Mouse (Mus musculus) cerebellum, adult 2 months (tissue): Measurements from ENCODE around the gene Zeb2. TPM values are rescaled to one million over a fixed set of nuclear protein-coding genes. Genes with fewer than 3 reads are reported as not detected.
"Not testable (repeated sequence)": the region's sequence is repeated elsewhere in the genome, so short reads cannot be mapped to it uniquely, and the experiment has no call there.

Source experiments
- DNase-seq, 2 experiments: peaks; one replicate each; pipeline ENCODE4 v3.0.0; 2021
- H3K27ac ChIP-seq: fragments of 200-500 bp; 2 replicates; pipeline ENCODE4 v1.5.1; 2012; ENCODE audit warnings: low read length, control low read depth, inconsistent platforms; ENCODE audit not compliant: insufficient read depth
- H3K27me3 ChIP-seq: fragments of 200-500 bp; 2 replicates; pipeline ENCODE4 v1.6.1; 2012; ENCODE audit warnings: inconsistent platforms, mild to moderate bottlenecking, low read length, moderate library complexity; ENCODE audit not compliant: control insufficient read depth, insufficient read depth
- H3K4me1 ChIP-seq: fragments of 200-500 bp; 2 replicates; pipeline ENCODE4 v1.6.1; 2011; ENCODE audit warnings: low read length; ENCODE audit not compliant: control insufficient read depth, insufficient read depth
- H3K4me3 ChIP-seq: fragments of 200-500 bp; replicated peaks from 2 replicates; pipeline ENCODE3; 2011; ENCODE audit warnings: mild to moderate bottlenecking, low read depth, low read length, control low read depth; ENCODE audit not compliant: insufficient read depth
- CTCF ChIP-seq: fragments of 200-500 bp; IDR thresholded peaks from 2 replicates; pipeline ENCODE4 v1.5.1; 2011; ENCODE audit warnings: low read depth, mild to moderate bottlenecking, control low read depth, low read length, moderate library complexity, borderline replicate concordance; ENCODE audit not compliant: insufficient read depth
- POLR2A ChIP-seq: fragments of 200-500 bp; IDR thresholded peaks from 2 replicates; pipeline ENCODE4 v1.6.1; 2011; ENCODE audit warnings: low read length, control low read depth, borderline replicate concordance; ENCODE audit not compliant: insufficient read depth
- WGBS: fragments of 180-500 bp; shearing (Covaris S2); methylation state at CpG from one replicate; pipeline ENCODE4 v1.1.7; 2018; 5-methylcytosine and 5-hydroxymethylcytosine counted together
- polyA plus RNA-seq: library from polyadenylated mRNA; depleted of rRNA; stranded (reverse); fragments of >200 nt; gene quantifications from 2 replicates; pipeline ENCODE4 v1.2.3, GENCODE M21; 2012

Gene Zeb2
- polyA plus RNA-seq, 1 experiment: 40.5 TPM

- WGBS: 3% methylated on average over 23 of the region's 23 CpGs
- DNase-seq: peak; percentile 25 to 27
- no peak for TF ChIP-seq CTCF
- no peak for TF ChIP-seq POLR2A
Observed at GRCm38 (mm10) chr2:45115720-45116495, 1.3 kb downstream of the Zeb2 start.

GRCm38 (mm10) chr2:45115211-45115610 is 2.0 kb downstream of the Zeb2 start:
- peaks cover 13% of the 10 kb centered on the region; the same call in 1 of the 2 replicates for H3K27me3 ChIP-seq
- 0 out of 2 replicates have a peak, but pooled peaks cover 2% of the 10 kb centered on the region for H3K4me1 ChIP-seq
- 0 out of 2 replicates have a peak overlapping the region, but pooled peaks have one; percentile 47 for H3K27ac ChIP-seq
- DNase-seq: no peak
- H3K4me3 ChIP-seq: no peak overlapping the region
- no peak for TF ChIP-seq POLR2A
- no peak for TF ChIP-seq CTCF
- WGBS: 24% methylated on average over 6 of the region's 6 CpGs

More at GRCm38 (mm10) chr2:45115720-45116495, 1.3 kb downstream of the Zeb2 start:
- 0 out of 2 replicates have a peak, but pooled peaks cover 2% of the 10 kb centered on the region for H3K4me1 ChIP-seq
- peaks cover 11% of the 10 kb centered on the region; the same call in 1 of the 2 replicates for H3K27me3 ChIP-seq
- peak overlapping the region; percentile 69; the same call in 1 of the 2 replicates for H3K27ac ChIP-seq
- H3K4me3 ChIP-seq: peak overlapping the region; percentile 19

GRCm38 (mm10) chr2:45114596-45114995 is 2.6 kb downstream of the Zeb2 start:
- DNase-seq: no peak
- no peak overlapping the region for H3K4me3 ChIP-seq
- WGBS: 67% methylated on average over 2 of the region's 2 CpGs

GRCm38 (mm10) chr2:45113912-45114311 is 3.3 kb downstream of the Zeb2 start:
- no peak overlapping the region for H3K27ac ChIP-seq
- WGBS: 45% methylated on average over 3 of the region's 3 CpGs
- H3K4me3 ChIP-seq: no peak overlapping the region
- H3K4me1 ChIP-seq: 0 out of 2 replicates have a peak, but pooled peaks cover 2% of the 10 kb centered on the region
- DNase-seq: no peak
- TF ChIP-seq POLR2A (no peak), CTCF (no peak)
- H3K27me3 ChIP-seq: peaks cover 22% of the 10 kb centered on the region; the same call in 1 of the 2 replicates

More at GRCm38 (mm10) chr2:45114596-45114995, 2.6 kb downstream of the Zeb2 start:
- H3K27ac ChIP-seq: no peak overlapping the region
- TF ChIP-seq POLR2A: no peak
- TF ChIP-seq CTCF: no peak
- H3K4me1 ChIP-seq: 0 out of 2 replicates have a peak, but pooled peaks cover 2% of the 10 kb centered on the region
- peaks cover 17% of the 10 kb centered on the region; the same call in 1 of the 2 replicates for H3K27me3 ChIP-seq

- 0 out of 2 replicates have a peak, but pooled peaks cover 2% of the 10 kb centered on the region for H3K4me1 ChIP-seq
- peaks cover 26% of the 10 kb centered on the region; the same call in 1 of the 2 replicates for H3K27me3 ChIP-seq
- under 1% methylated on average over 23 of the region's 25 CpGs for WGBS
- DNase-seq: peak in 1 of 2 experiments; percentile 22
- H3K4me3 ChIP-seq: peak overlapping the region; percentile 49
- TF ChIP-seq POLR2A: no peak
- TF ChIP-seq CTCF: no peak
- H3K27ac ChIP-seq: no peak overlapping the region; the same call in 1 of the 2 replicates
Observed at GRCm38 (mm10) chr2:45112891-45113683, 4.1 kb downstream of the Zeb2 start.

GRCm38 (mm10) chr2:45112021-45112747 is 5.0 kb downstream of the Zeb2 start:
- no peak overlapping the region; the same call in 1 of the 2 replicates for H3K27ac ChIP-seq
- H3K27me3 ChIP-seq: peaks cover 27% of the 10 kb centered on the region; the same call in 1 of the 2 replicates
- 15% methylated on average over 9 of the region's 9 CpGs for WGBS
- no peak for DNase-seq
- H3K4me1 ChIP-seq: 0 out of 2 replicates have a peak, but pooled peaks cover 2% of the 10 kb centered on the region
- peak overlapping the region; percentile 26 for H3K4me3 ChIP-seq
- no peak for TF ChIP-seq CTCF
- no peak for TF ChIP-seq POLR2A

- H3K4me1 ChIP-seq, DNase-seq, H3K27ac ChIP-seq: not testable (repeated sequence)
- peaks cover 23% of the 10 kb centered on the region; the same call in 1 of the 2 replicates for H3K27me3 ChIP-seq
- 16% methylated on average over 3 of the region's 3 CpGs for WGBS
- H3K4me3 ChIP-seq: peak overlapping the region; percentile 11
Observed at GRCm38 (mm10) chr2:45111571-45111970, 5.6 kb downstream of the Zeb2 start.
